Mouse (Mus musculus): Measurements from ENCODE around the gene Vsig2. TPM values are rescaled to one million over a fixed set of nuclear protein-coding genes. Genes with fewer than 3 reads are reported as not detected.

Gene Vsig2
- polyA plus RNA-seq, 1 experiment: not detected

DNA sequence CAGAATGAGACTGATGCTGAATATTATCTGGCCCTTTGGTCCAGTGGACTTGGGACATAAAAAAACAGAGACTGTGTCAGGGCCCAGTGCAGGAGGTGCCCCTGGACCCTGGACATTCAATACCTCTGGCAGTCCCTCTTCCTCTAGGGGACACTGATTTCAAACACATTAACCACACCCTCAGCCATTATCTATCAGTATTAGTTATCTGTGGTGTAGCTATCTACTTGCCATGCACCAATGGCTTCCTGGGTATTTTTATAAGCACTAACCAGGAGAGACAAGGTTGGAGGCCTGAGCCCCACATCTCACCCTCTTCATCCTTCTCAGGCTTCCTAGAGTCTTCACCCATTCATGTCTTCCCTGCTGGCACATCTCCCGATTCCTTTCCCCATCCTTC, 11.4 kb downstream of the Vsig2 start:
- Histone ChIP-seq H3K79me2 (ENCODE audit: control insufficient read depth, insufficient read depth) (no peaks in the 10 kb centered on the region), H3ac (ENCODE audit: control insufficient read depth, insufficient read length) (no peak overlapping the region), H3K4me2 (ENCODE audit: low read depth) (no peak overlapping the region), H3K27me3 (ENCODE audit: control insufficient read depth, insufficient read depth, insufficient read length) (peaks cover 5% of the 10 kb centered on the region), H3K4me3 (no peak overlapping the region), H3K36me3 (ENCODE audit: control insufficient read depth, insufficient read depth) (no peaks in the 10 kb centered on the region)
- TF ChIP-seq SRF (IDR thresholded peaks at IDR 0.05; ENCODE audit: control insufficient read depth, insufficient read length, low read depth) (no peak), MAX (IDR thresholded peaks at IDR 0.05; ENCODE audit: low read depth) (no peak), USF1 (IDR thresholded peaks at IDR 0.05; ENCODE audit: low read depth) (no peak), MYOD1 (IDR thresholded peaks at IDR 0.05; ENCODE audit: control insufficient read depth in 1 of 3, insufficient read length in 2 of 3, low read depth in 2 of 3) (no peak), POLR2A (IDR thresholded peaks at IDR 0.05; ENCODE audit: insufficient read length, low read depth) (no peak), MYOG (IDR thresholded peaks at IDR 0.05; ENCODE audit: control insufficient read depth in 1 of 3, insufficient read depth in 1 of 3, insufficient read length in 2 of 3, low read depth in 2 of 3) (no peak), E2F4 (IDR thresholded peaks at IDR 0.05; ENCODE audit: insufficient read depth) (no peak), TCF3 (IDR thresholded peaks at IDR 0.05; ENCODE audit: insufficient read length, low read depth) (no peak), TCF12 (IDR thresholded peaks at IDR 0.05; ENCODE audit: insufficient read depth, poor library complexity, severe bottlenecking) (no peak), REST (IDR thresholded peaks at IDR 0.05; ENCODE audit: insufficient read depth, insufficient read length) (no peak)

DNA sequence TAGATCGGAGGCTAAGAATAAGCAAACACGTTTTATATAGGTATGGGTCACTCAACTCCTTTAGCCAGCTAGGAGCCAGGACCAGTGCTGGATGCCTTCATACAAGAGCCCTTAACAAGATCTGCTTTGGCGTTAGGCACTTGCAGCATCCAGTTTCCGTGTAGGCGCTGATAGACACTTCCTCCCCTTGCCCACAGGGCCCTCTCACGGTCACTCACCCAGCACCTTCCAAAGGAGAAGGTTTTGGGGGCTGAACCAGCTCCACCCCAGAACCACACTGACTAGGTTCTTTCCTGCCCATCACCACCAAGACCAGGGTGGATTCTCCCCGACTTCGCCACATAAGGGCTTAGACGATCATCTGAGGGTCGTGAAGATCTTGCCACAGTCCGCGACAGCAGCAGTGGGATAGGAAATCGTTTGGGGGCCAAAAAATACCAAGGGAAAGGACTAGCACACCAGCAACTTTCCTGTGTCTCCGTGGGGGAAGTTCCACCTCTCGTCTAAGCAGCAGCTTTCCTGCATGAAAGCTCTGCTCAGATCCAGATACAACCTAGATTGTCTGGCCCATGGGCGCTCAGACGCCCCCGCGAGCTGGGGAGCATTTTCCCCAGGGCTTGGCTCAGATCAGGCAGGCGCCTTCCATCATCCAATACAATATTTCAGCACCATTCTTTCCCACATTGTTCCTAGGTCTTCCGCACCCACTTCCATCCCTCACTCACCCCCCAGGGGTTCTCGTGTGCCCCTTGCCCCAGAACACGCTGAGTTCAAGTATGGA, 12.9 kb downstream of the Vsig2 start:
- peak overlapping the region; percentile 62 for H3K4me2 ChIP-seq (ENCODE audit: low read depth)
- no peak overlapping the region for H3ac ChIP-seq (ENCODE audit: control insufficient read depth, insufficient read length)
- no peaks in the 10 kb centered on the region for H3K36me3 ChIP-seq (ENCODE audit: control insufficient read depth, insufficient read depth)
- no peak overlapping the region for H3K4me3 ChIP-seq
- H3K27me3 ChIP-seq (ENCODE audit: control insufficient read depth, insufficient read depth, insufficient read length): peaks cover 5% of the 10 kb centered on the region
- no peaks in the 10 kb centered on the region for H3K79me2 ChIP-seq (ENCODE audit: control insufficient read depth, insufficient read depth)
- TF ChIP-seq TCF3 (IDR thresholded peaks at IDR 0.05; ENCODE audit: insufficient read length, low read depth): no peak
- no peak for TF ChIP-seq POLR2AphosphoS2 (IDR thresholded peaks at IDR 0.05; ENCODE audit: insufficient read length, low read depth)
- no peak for TF ChIP-seq SRF (IDR thresholded peaks at IDR 0.05; ENCODE audit: control insufficient read depth, insufficient read length, low read depth)
- TF ChIP-seq POLR2A (IDR thresholded peaks at IDR 0.05; ENCODE audit: insufficient read length, low read depth): no peak
- no peak for TF ChIP-seq CEBPB (IDR thresholded peaks at IDR 0.05; ENCODE audit: insufficient read depth, poor library complexity, severe bottlenecking)
- no peak for TF ChIP-seq MYOG (IDR thresholded peaks at IDR 0.05; ENCODE audit: control insufficient read depth in 1 of 3, insufficient read depth in 1 of 3, insufficient read length in 2 of 3, low read depth in 2 of 3)
- TF ChIP-seq REST (IDR thresholded peaks at IDR 0.05; ENCODE audit: insufficient read depth, insufficient read length): no peak
- TF ChIP-seq MAX (IDR thresholded peaks at IDR 0.05; ENCODE audit: low read depth): no peak
- no peak for TF ChIP-seq MYOD1 (IDR thresholded peaks at IDR 0.05; ENCODE audit: control insufficient read depth in 1 of 3, insufficient read length in 2 of 3, low read depth in 2 of 3)
- TF ChIP-seq TCF12 (IDR thresholded peaks at IDR 0.05; ENCODE audit: insufficient read depth, poor library complexity, severe bottlenecking): no peak
- no peak for TF ChIP-seq USF1 (IDR thresholded peaks at IDR 0.05; ENCODE audit: low read depth)
- no peak for TF ChIP-seq E2F4 (IDR thresholded peaks at IDR 0.05; ENCODE audit: insufficient read depth)

DNA sequence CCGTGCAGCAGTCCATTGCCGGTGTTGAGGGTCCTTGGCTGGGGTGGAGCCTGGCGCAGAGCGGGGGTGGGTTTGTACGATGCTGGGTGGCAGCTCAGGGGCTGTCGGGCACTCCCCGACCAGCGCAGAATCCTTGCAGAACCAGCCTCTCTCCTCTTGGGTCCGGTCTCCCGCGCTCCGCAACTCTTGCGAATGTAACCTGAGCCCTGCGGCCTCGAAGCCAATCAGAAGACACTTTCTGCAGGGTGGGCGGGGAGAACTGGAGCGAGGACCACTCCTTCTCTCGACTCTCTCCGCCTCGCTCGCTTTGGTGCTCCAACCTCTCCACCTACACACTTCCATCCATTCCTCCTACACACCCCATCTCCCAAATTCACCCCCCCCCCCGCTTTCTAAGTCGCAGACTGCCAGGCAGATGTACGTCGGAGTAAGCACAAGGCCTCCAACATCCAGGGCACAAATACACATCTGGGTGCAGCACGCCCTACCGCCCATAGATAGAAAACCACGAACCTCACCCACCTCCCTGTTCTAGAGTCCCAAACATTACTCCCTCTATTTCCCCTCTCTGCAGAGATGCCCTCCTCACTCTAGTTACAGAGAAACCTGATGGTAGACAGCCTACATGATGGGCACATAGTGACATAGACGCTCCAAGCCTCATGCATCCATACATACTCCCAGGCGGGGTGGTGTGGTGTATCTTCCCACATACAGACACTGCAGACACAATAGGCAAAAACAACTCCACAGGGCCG, 13.7 kb downstream of the Vsig2 start, which contains the start of gene Nrgn:
Gene Nrgn, minus strand, starts transcription at position 369 of the 758 bp plus-strand sequence.
- H3K27me3 ChIP-seq (ENCODE audit: control insufficient read depth, insufficient read depth, insufficient read length): peaks cover 5% of the 10 kb centered on the region
- no peak for TF ChIP-seq TCF12 (IDR thresholded peaks at IDR 0.05; ENCODE audit: insufficient read depth, poor library complexity, severe bottlenecking)
- no peak for TF ChIP-seq USF1 (IDR thresholded peaks at IDR 0.05; ENCODE audit: low read depth)
- TF ChIP-seq CEBPB (IDR thresholded peaks at IDR 0.05; ENCODE audit: insufficient read depth, poor library complexity, severe bottlenecking): no peak
- TF ChIP-seq MAX (IDR thresholded peaks at IDR 0.05; ENCODE audit: low read depth): no peak

DNA sequence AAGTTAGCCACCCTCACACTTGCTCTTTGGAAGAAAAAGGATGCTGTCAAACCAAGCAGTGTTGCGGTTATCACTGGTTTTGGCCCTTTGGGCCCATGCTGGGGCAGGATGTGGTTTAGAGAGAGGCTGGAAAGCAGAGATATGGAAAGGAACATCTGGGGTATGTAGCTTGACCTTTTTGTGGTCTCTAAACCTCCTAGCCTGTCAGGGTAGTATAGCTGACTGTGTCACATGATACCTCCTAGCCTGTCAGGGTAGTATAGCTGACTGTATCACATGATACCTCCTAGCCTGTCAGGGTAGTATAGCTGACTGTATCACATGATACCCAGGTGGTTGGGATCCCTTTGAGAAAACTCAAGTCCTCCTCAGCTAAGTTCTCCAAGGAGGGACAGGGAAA, 15.2 kb downstream of the Vsig2 start:
- Histone ChIP-seq H3K36me3 (ENCODE audit: control insufficient read depth, insufficient read depth) (no peaks in the 10 kb centered on the region), H3K4me2 (ENCODE audit: low read depth) (no peak overlapping the region), H3ac (ENCODE audit: control insufficient read depth, insufficient read length) (no peak overlapping the region), H3K27me3 (ENCODE audit: control insufficient read depth, insufficient read depth, insufficient read length) (peaks cover 5% of the 10 kb centered on the region), H3K4me3 (no peak overlapping the region), H3K79me2 (ENCODE audit: control insufficient read depth, insufficient read depth) (no peaks in the 10 kb centered on the region)
- no peak for TF ChIP-seq POLR2A (IDR thresholded peaks at IDR 0.05; ENCODE audit: insufficient read length, low read depth)
- TF ChIP-seq E2F4 (IDR thresholded peaks at IDR 0.05; ENCODE audit: insufficient read depth): no peak
- no peak for TF ChIP-seq CEBPB (IDR thresholded peaks at IDR 0.05; ENCODE audit: insufficient read depth, poor library complexity, severe bottlenecking)
- no peak for TF ChIP-seq MAX (IDR thresholded peaks at IDR 0.05; ENCODE audit: low read depth)
- TF ChIP-seq USF1 (IDR thresholded peaks at IDR 0.05; ENCODE audit: low read depth): no peak
- TF ChIP-seq MYOG (IDR thresholded peaks at IDR 0.05; ENCODE audit: control insufficient read depth in 1 of 3, insufficient read depth in 1 of 3, insufficient read length in 2 of 3, low read depth in 2 of 3): no peak
- no peak for TF ChIP-seq TCF12 (IDR thresholded peaks at IDR 0.05; ENCODE audit: insufficient read depth, poor library complexity, severe bottlenecking)
- TF ChIP-seq MYOD1 (IDR thresholded peaks at IDR 0.05; ENCODE audit: control insufficient read depth in 1 of 3, insufficient read length in 2 of 3, low read depth in 2 of 3): no peak
- TF ChIP-seq REST (IDR thresholded peaks at IDR 0.05; ENCODE audit: insufficient read depth, insufficient read length): no peak
- no peak for TF ChIP-seq POLR2AphosphoS2 (IDR thresholded peaks at IDR 0.05; ENCODE audit: insufficient read length, low read depth)
- TF ChIP-seq SRF (IDR thresholded peaks at IDR 0.05; ENCODE audit: control insufficient read depth, insufficient read length, low read depth): no peak

More for the DNA sequence above, 13.7 kb downstream of the Vsig2 start, which contains the start of gene Nrgn:
- Histone ChIP-seq H3K36me3 (ENCODE audit: control insufficient read depth, insufficient read depth) (no peaks in the 10 kb centered on the region), H3ac (ENCODE audit: control insufficient read depth, insufficient read length) (no peak within 1 kb of the TSS), H3K4me3 (no peak within 1 kb of the TSS), H3K79me2 (ENCODE audit: control insufficient read depth, insufficient read depth) (no peaks in the 10 kb centered on the region), H3K4me2 (ENCODE audit: low read depth) (peak within 1 kb of the TSS; percentile 62)

Measured in myocyte (in vitro differentiated cells).